Mouse (Mus musculus): Measurements from ENCODE around the gene Nek10. TPM values are rescaled to one million over a fixed set of nuclear protein-coding genes. Genes with fewer than 3 reads are reported as not detected.

Nek10 gene
- polyA plus RNA-seq, 1 experiment: 0.01 TPM

DNA sequence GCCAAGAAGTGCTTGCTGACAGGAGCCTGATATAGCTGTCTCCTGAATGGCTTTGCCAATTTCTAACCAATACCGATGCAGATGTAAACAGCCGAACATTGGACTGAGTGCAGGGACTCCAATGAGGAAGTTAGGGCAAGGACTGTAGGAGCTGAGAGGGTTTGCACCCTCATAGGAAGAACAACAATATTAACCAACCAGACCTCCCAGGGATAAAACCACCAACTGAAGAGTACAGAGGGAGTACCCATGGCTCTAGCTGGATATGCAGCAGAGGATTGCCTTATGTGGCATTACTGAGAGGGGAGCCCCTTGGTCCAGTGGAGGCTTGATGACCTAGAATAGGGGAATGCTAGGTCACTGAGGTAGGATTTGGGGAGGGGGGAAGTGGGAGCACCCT is 92.1 kb downstream of the Nek10 start:
- Histone ChIP-seq H3K27me3 (ENCODE audit: control insufficient read depth, insufficient read depth, insufficient read length) (no peaks in the 10 kb centered on the region), H3K79me2 (ENCODE audit: control insufficient read depth, insufficient read depth) (no peaks in the 10 kb centered on the region), H3ac (ENCODE audit: control insufficient read depth, insufficient read length, low read depth) (no peak overlapping the region), H3K4me3 (ENCODE audit: insufficient read depth, poor library complexity, severe bottlenecking) (no peak overlapping the region), H3K36me3 (ENCODE audit: control insufficient read depth, insufficient read depth) (no peaks in the 10 kb centered on the region), H3K79me3 (ENCODE audit: low read depth) (no peaks in the 10 kb centered on the region)
- TF ChIP-seq USF1 (IDR thresholded peaks at IDR 0.05; ENCODE audit: low read depth): no peak
- TF ChIP-seq CTCF (IDR thresholded peaks at IDR 0.05; ENCODE audit: control insufficient read depth, insufficient read depth, insufficient read length): no peak
- no peak for TF ChIP-seq MYOD1 (IDR thresholded peaks at IDR 0.05; ENCODE audit: control insufficient read depth, insufficient read length, low read depth)
- no peak for TF ChIP-seq MAX (IDR thresholded peaks at IDR 0.05)
- TF ChIP-seq MYOG (IDR thresholded peaks at IDR 0.05; ENCODE audit: control insufficient read depth, extremely low read depth, insufficient read length): no peak
- no peak for TF ChIP-seq CEBPB (IDR thresholded peaks at IDR 0.05; ENCODE audit: low read depth)
- TF ChIP-seq FOSL1 (IDR thresholded peaks at IDR 0.05; ENCODE audit: insufficient read depth, low read length, poor library complexity, severe bottlenecking): no peak

DNA sequence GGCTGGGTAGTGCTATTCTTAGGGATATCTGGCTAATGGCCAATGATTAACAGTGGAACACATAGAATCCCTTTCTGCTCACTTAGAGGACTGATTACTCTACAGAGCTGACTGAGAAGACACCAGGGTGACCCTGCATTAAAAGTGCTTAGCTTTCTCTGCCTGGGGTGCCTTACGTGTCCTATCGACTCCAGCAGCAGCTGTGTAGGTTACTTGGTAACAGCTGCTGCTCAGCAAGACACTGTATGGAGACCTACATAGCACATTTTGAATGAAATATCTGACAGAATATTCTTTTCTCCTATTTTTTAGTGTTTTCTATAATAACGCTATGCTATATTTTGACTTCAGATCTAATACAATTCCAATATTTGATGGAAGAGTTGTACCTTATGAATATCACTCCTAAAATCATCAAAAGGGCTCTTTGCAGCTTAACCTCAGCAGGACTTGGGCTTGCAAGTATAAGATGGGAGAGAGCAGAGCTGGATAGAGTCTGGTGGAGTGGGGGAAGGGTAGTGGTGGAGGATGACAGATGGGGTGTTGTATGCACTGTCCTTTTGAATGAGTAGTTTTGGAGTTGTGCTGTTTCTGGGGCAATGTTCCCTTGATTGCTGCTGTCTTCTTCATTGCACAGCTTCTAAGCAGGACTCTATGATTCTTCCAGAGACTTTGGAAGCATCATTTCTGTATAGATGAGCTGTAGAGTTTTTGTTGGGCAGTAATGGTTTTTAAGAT is 93.4 kb downstream of the Nek10 start:
- Histone ChIP-seq H3K4me3 (ENCODE audit: insufficient read depth, poor library complexity, severe bottlenecking) (no peak overlapping the region), H3ac (ENCODE audit: control insufficient read depth, insufficient read length, low read depth) (no peak overlapping the region), H3K79me2 (ENCODE audit: control insufficient read depth, insufficient read depth) (no peaks in the 10 kb centered on the region), H3K79me3 (ENCODE audit: low read depth) (no peaks in the 10 kb centered on the region), H3K36me3 (ENCODE audit: control insufficient read depth, insufficient read depth) (no peaks in the 10 kb centered on the region), H3K27me3 (ENCODE audit: control insufficient read depth, insufficient read depth, insufficient read length) (no peaks in the 10 kb centered on the region)
- TF ChIP-seq FOSL1 (IDR thresholded peaks at IDR 0.05; ENCODE audit: insufficient read depth, low read length, poor library complexity, severe bottlenecking) (no peak), CEBPB (IDR thresholded peaks at IDR 0.05; ENCODE audit: low read depth) (no peak), CTCF (IDR thresholded peaks at IDR 0.05; ENCODE audit: control insufficient read depth, insufficient read depth, insufficient read length) (no peak), MAX (IDR thresholded peaks at IDR 0.05) (no peak), MYOD1 (IDR thresholded peaks at IDR 0.05; ENCODE audit: control insufficient read depth, insufficient read length, low read depth) (no peak), USF1 (IDR thresholded peaks at IDR 0.05; ENCODE audit: low read depth) (no peak), MYOG (IDR thresholded peaks at IDR 0.05; ENCODE audit: control insufficient read depth, extremely low read depth, insufficient read length) (no peak)

- no peaks in the 10 kb centered on the region for H3K27me3 ChIP-seq (ENCODE audit: control insufficient read depth, insufficient read depth, insufficient read length)
- TF ChIP-seq CEBPB (IDR thresholded peaks at IDR 0.05; ENCODE audit: low read depth) (no peak), MAX (IDR thresholded peaks at IDR 0.05) (no peak), CTCF (IDR thresholded peaks at IDR 0.05; ENCODE audit: control insufficient read depth, insufficient read depth, insufficient read length) (no peak), FOSL1 (IDR thresholded peaks at IDR 0.05; ENCODE audit: insufficient read depth, low read length, poor library complexity, severe bottlenecking) (no peak), MYOG (IDR thresholded peaks at IDR 0.05; ENCODE audit: control insufficient read depth, extremely low read depth, insufficient read length) (no peak), MYOD1 (IDR thresholded peaks at IDR 0.05; ENCODE audit: control insufficient read depth, insufficient read length, low read depth) (no peak), USF1 (IDR thresholded peaks at IDR 0.05; ENCODE audit: low read depth) (no peak)
- no peaks in the 10 kb centered on the region for H3K79me2 ChIP-seq (ENCODE audit: control insufficient read depth, insufficient read depth)
- no peaks in the 10 kb centered on the region for H3K36me3 ChIP-seq (ENCODE audit: control insufficient read depth, insufficient read depth)
- no peak overlapping the region for H3K4me3 ChIP-seq (ENCODE audit: insufficient read depth, poor library complexity, severe bottlenecking)
- H3K79me3 ChIP-seq (ENCODE audit: low read depth): no peaks in the 10 kb centered on the region
- H3ac ChIP-seq (ENCODE audit: control insufficient read depth, insufficient read length, low read depth): no peak overlapping the region
These were observed 101.7 kb downstream of the Nek10 start for GRCm38 (mm10) chr14:14904750-14905529.

DNA sequence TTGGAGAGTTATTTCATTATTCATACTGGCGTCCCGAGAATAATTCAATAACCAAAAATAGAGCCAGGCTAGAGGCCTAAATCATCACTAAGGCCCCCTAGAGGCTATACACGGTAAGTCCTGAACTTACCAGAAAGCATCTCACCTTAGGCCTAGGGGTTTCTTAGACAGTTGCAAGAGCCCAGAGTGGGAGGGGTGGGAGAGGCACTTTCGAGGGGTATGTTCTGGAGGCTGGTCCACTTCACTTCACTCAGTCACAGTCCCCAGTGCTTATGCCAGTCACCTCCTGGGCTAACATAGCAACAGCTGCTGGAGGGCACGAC is 102.3 kb downstream of the Nek10 start:
- Histone ChIP-seq H3K79me3 (ENCODE audit: low read depth) (no peaks in the 10 kb centered on the region), H3K4me3 (ENCODE audit: insufficient read depth, poor library complexity, severe bottlenecking) (no peak overlapping the region), H3K36me3 (ENCODE audit: control insufficient read depth, insufficient read depth) (no peaks in the 10 kb centered on the region), H3ac (ENCODE audit: control insufficient read depth, insufficient read length, low read depth) (no peak overlapping the region), H3K27me3 (ENCODE audit: control insufficient read depth, insufficient read depth, insufficient read length) (no peaks in the 10 kb centered on the region), H3K79me2 (ENCODE audit: control insufficient read depth, insufficient read depth) (no peaks in the 10 kb centered on the region)
- TF ChIP-seq MYOD1 (IDR thresholded peaks at IDR 0.05; ENCODE audit: control insufficient read depth, insufficient read length, low read depth): no peak
- TF ChIP-seq USF1 (IDR thresholded peaks at IDR 0.05; ENCODE audit: low read depth): no peak
- no peak for TF ChIP-seq MAX (IDR thresholded peaks at IDR 0.05)
- no peak for TF ChIP-seq MYOG (IDR thresholded peaks at IDR 0.05; ENCODE audit: control insufficient read depth, extremely low read depth, insufficient read length)
- no peak for TF ChIP-seq CEBPB (IDR thresholded peaks at IDR 0.05; ENCODE audit: low read depth)
- TF ChIP-seq CTCF (IDR thresholded peaks at IDR 0.05; ENCODE audit: control insufficient read depth, insufficient read depth, insufficient read length): no peak
- TF ChIP-seq FOSL1 (IDR thresholded peaks at IDR 0.05; ENCODE audit: insufficient read depth, low read length, poor library complexity, severe bottlenecking): no peak

DNA sequence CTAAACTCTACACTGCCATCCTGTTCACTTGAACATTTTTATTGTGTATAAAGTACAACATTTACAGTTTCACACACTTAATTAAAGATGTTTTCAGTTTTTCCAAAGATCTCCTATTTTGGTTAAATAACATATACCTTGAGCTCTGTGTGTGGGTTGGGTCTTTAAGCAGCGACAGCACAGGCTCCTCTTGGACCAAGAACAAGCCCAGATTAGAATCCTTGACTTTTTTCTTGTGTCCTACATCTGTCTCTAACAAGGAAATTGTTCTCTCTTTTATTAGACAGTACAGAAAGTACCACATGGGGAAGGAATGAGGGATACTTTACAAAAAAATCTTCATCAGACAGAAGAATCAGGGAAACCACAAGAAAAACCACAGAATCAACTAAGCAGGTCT is 122.4 kb downstream of the Nek10 start:
- no peak for TF ChIP-seq USF1 (IDR thresholded peaks at IDR 0.05; ENCODE audit: low read depth)
- no peak for TF ChIP-seq MYOD1 (IDR thresholded peaks at IDR 0.05; ENCODE audit: control insufficient read depth, insufficient read length, low read depth)
- no peak for TF ChIP-seq FOSL1 (IDR thresholded peaks at IDR 0.05; ENCODE audit: insufficient read depth, low read length, poor library complexity, severe bottlenecking)
- no peak for TF ChIP-seq CTCF (IDR thresholded peaks at IDR 0.05; ENCODE audit: control insufficient read depth, insufficient read depth, insufficient read length)
- TF ChIP-seq CEBPB (IDR thresholded peaks at IDR 0.05; ENCODE audit: low read depth): no peak
- no peak for TF ChIP-seq MYOG (IDR thresholded peaks at IDR 0.05; ENCODE audit: control insufficient read depth, extremely low read depth, insufficient read length)
- TF ChIP-seq MAX (IDR thresholded peaks at IDR 0.05): no peak
- H3K79me2 ChIP-seq (ENCODE audit: control insufficient read depth, insufficient read depth): no peaks in the 10 kb centered on the region
- no peaks in the 10 kb centered on the region for H3K27me3 ChIP-seq (ENCODE audit: control insufficient read depth, insufficient read depth, insufficient read length)
- no peak overlapping the region for H3ac ChIP-seq (ENCODE audit: control insufficient read depth, insufficient read length, low read depth)
- no peak overlapping the region for H3K4me3 ChIP-seq (ENCODE audit: insufficient read depth, poor library complexity, severe bottlenecking)
- H3K79me3 ChIP-seq (ENCODE audit: low read depth): no peaks in the 10 kb centered on the region
- no peaks in the 10 kb centered on the region for H3K36me3 ChIP-seq (ENCODE audit: control insufficient read depth, insufficient read depth)

All from C2C12 (cell line).